ENCODE assay signal across 14 mouse cellular contexts in genomic region chr16:32204902-32205301, GRCm38 (mm10). TPM values are rescaled to one million over a fixed set of nuclear protein-coding genes. Genes with fewer than 3 reads are reported as not detected.
DNase-seq lines count a peak whose midpoint lies in the region; ATAC-seq and TF ChIP-seq lines count a peak whose summit lies in the region.
"Had no signal": no experiment of that assay in that cellular context is flagged by ENCODE, and none has a peak within 500 bp of the region (broad histone marks: within the 10 kb centered on the region; RNA-seq: fewer than 3 reads in every experiment).

No protein-coding gene starts in this region.

- ATAC-seq in forebrain, embryonic 16.5 days: no peak

- WGBS in bone marrow, adult 2 months: 55% methylated on average over 3 of the region's 3 CpGs
- 65% methylated on average over 3 of the region's 3 CpGs for WGBS in forebrain, embryonic 16.5 days

- in situ Hi-C loops in CH12.LX (cut with MboI; ENCODE audit: low pct_ligation_motif_present, low pct_unique_long_range_greater_than_20kb, low sequenced_read_pairs): loop anchor here (5.0 kb wide), 2 partner anchors 38 to 93 kb away; partner anchors contain the start of gene Nrros

- H3K9me3 ChIP-seq in CH12.LX (replicated peaks; ENCODE audit: low read length): peaks cover 23% of the 10 kb centered on the region
- H3K9me3 ChIP-seq in forebrain, embryonic 16.5 days (ENCODE audit: control insufficient read depth, low read length): no peaks in the 10 kb centered on the region

- DNase-seq in cerebellum, postnatal 10 days: peak; percentile 16 to 26
- DNase-seq in cerebellum, adult 9-10 months: no peak
- no peak for DNase-seq in layer of hippocampus, adult 2 months (ENCODE audit: low spot score in 2 of 2)
- no peak for DNase-seq in layer of hippocampus, adult 11-12 months (ENCODE audit: low spot score)
- DNase-seq in CH12.LX (ENCODE audit: extremely low read depth): no peak
- no peak for DNase-seq in gastrocnemius, adult 8-10 months (ENCODE audit: low spot score in 2 of 2)
- DNase-seq: cerebellum, adult 11 months; left cerebral cortex, postnatal 4 days; thymus, adult 18-20 months had no signal

- H3K4me1 ChIP-seq in CH12.LX (ENCODE audit: control insufficient read depth in 1 of 2, insufficient read depth in 2 of 2): peaks cover 0 to 9% of the 10 kb centered on the region in 2 experiments; a peak in 1 of 4 replicates
- peaks cover 2% of the 10 kb centered on the region; the same call in 1 of the 2 replicates for H3K4me1 ChIP-seq in bone marrow, adult 2 months (ENCODE audit: control insufficient read depth, insufficient read depth, low read length)
- no peaks in the 10 kb centered on the region for H3K4me1 ChIP-seq in forebrain, embryonic 16.5 days (replicated peaks; ENCODE audit: control insufficient read depth, insufficient read depth, low read length)

- no peaks in the 10 kb centered on the region for H3K27me3 ChIP-seq in CH12.LX (replicated peaks)
- H3K27me3 ChIP-seq in forebrain, embryonic 16.5 days (replicated peaks; ENCODE audit: control insufficient read depth, insufficient read depth, low read length): no peaks in the 10 kb centered on the region

- TF ChIP-seq CTCF in layer of hippocampus, adult 2 months (conservative IDR thresholded peaks at IDR 0.05): peak; percentile 38; the same call in 1 of the 2 replicates
- TF ChIP-seq CTCF in CH12.LX (conservative IDR thresholded peaks at IDR 0.05 in 1 of 2, IDR thresholded peaks at IDR 0.05 in 1 of 2; ENCODE audit: low read depth in 2 of 2, low read length in 2 of 2): peak in 1 of 2 experiments; percentile 58; a peak in 2 of 4 replicates
- TF ChIP-seq CTCF in bone marrow, adult 2 months (IDR thresholded peaks at IDR 0.05; ENCODE audit: control insufficient read depth, insufficient read depth, low read length): peak; percentile 16; the same call in 1 of the 2 replicates

- H3K4me2 ChIP-seq in CH12.LX (ENCODE audit: insufficient read depth, low read depth, poor library complexity, severe bottlenecking): no peak overlapping the region
- no peak overlapping the region for H3K4me2 ChIP-seq in forebrain, embryonic 16.5 days (ENCODE audit: low read length)

- H3K79me2 ChIP-seq in CH12.LX (replicated peaks; ENCODE audit: control insufficient read depth, extremely low read depth, insufficient read depth, poor library complexity, severe bottlenecking): no peaks in the 10 kb centered on the region

- TF ChIP-seq RAD21 in CH12.LX (IDR thresholded peaks at IDR 0.05; ENCODE audit: low read depth, low read length): peak; percentile 57

- H3K4me3 ChIP-seq in layer of hippocampus, adult 2 months: no peak overlapping the region
- H3K4me3 ChIP-seq in CH12.LX (replicated peaks in 1 of 3; ENCODE audit: low read depth in 2 of 3, low read length in 2 of 3, poor library complexity in 1 of 3): no peak overlapping the region
- no peak overlapping the region for H3K4me3 ChIP-seq in bone marrow, adult 2 months (replicated peaks; ENCODE audit: control insufficient read depth, low read depth, low read length)
- H3K4me3 ChIP-seq in forebrain, embryonic 16.5 days (replicated peaks; ENCODE audit: low read length): no peak overlapping the region
- H3K4me3 ChIP-seq: embryonic facial prominence, embryonic 10.5 days had no signal

- H3K9ac ChIP-seq in CH12.LX (ENCODE audit: insufficient read depth, low read depth): no peak overlapping the region
- no peak overlapping the region for H3K9ac ChIP-seq in forebrain, embryonic 16.5 days (replicated peaks; ENCODE audit: low read depth, low read length)

- no peak for TF ChIP-seq POLR2A in CH12.LX (IDR thresholded peaks at IDR 0.05; ENCODE audit: low read depth, low read length)
- no peak for TF ChIP-seq POLR2A in bone marrow, adult 2 months (IDR thresholded peaks at IDR 0.05; ENCODE audit: borderline replicate concordance, control insufficient read depth, low read depth, low read length)

- H3K27ac ChIP-seq in layer of hippocampus, adult 2 months: no peak overlapping the region
- no peak overlapping the region for H3K27ac ChIP-seq in CH12.LX (ENCODE audit: insufficient read depth, low read depth)
- no peak overlapping the region for H3K27ac ChIP-seq in bone marrow, adult 2 months (ENCODE audit: control insufficient read depth, insufficient read depth, low read depth, low read length, poor library complexity)
- H3K27ac ChIP-seq in forebrain, embryonic 16.5 days (ENCODE audit: low read length): no peak overlapping the region
- H3K27ac ChIP-seq: embryonic facial prominence, embryonic 10.5 days had no signal

- dilution Hi-C loops in CH12.LX (cut with MboI; ENCODE audit: extremely low pct_ligation_motif_present, extremely low pct_unique_long_range_greater_than_20kb, low sequenced_read_pairs): no loop called here

- no peak for TF ChIP-seq EP300 in CH12.LX (IDR thresholded peaks at IDR 0.05; ENCODE audit: low read length)

- no peaks in the 10 kb centered on the region for H3K36me3 ChIP-seq in CH12.LX (replicated peaks in 1 of 2; ENCODE audit: control insufficient read depth in 1 of 2, insufficient read depth in 1 of 2, low read length in 1 of 2)
- H3K36me3 ChIP-seq in forebrain, embryonic 16.5 days (ENCODE audit: control insufficient read depth, insufficient read depth): no peaks in the 10 kb centered on the region
- H3K36me3 ChIP-seq: embryonic facial prominence, embryonic 10.5 days had no signal

TF ChIP-seq in CH12.LX, 34 proteins besides CTCF, POLR2A, EP300 and RAD21:
- no peak for TF ChIP-seq ZC3H11A (IDR thresholded peaks at IDR 0.05; ENCODE audit: low read depth, low read length)
- TF ChIP-seq UBTF (IDR thresholded peaks at IDR 0.05; ENCODE audit: low read depth, low read length): no peak
- TF ChIP-seq SMC3 (IDR thresholded peaks at IDR 0.05; ENCODE audit: low read depth, low read length): peak; percentile 45
- no peak for TF ChIP-seq USF2 (conservative IDR thresholded peaks at IDR 0.05; ENCODE audit: low read depth, low read length)
- no peak for TF ChIP-seq ELF1 (IDR thresholded peaks at IDR 0.05; ENCODE audit: low read depth, low read length)
- no peak for TF ChIP-seq MYC (IDR thresholded peaks at IDR 0.05; ENCODE audit: low read depth, low read length)
- no peak for TF ChIP-seq JUN (IDR thresholded peaks at IDR 0.05; ENCODE audit: insufficient read depth, low read depth, low read length)
TF ChIP-seq in CH12.LX: peak in this region for 1.

RNA-seq across cellular contexts. Expression of gene Bex6, which starts 25.3 kb away (rescaled TPM):
- total RNA-seq in layer of hippocampus, adult 2 months (2021): not detected
- total RNA-seq in CH12.LX (2012; rRNA removed) (not detected in 2 replicates), CH12.LX (2014; rRNA removed) (not detected in 2 replicates)
- not detected in 2 replicates for polyA plus RNA-seq in CH12.LX (2012; ENCODE audit: insufficient read length, low read depth)
- 3.3 and 6.1 TPM in 2 replicates for polyA plus RNA-seq in bone marrow, adult 2 months (2011; ENCODE audit: insufficient read depth, insufficient read length, low replicate concordance, missing spikeins)
- not detected for total RNA-seq in gastrocnemius, adult 8-10 months (2022)
- not detected in 2 replicates for polyA plus RNA-seq in forebrain, embryonic 16.5 days (2015; fragmentation: Nextera tagmentation; extraction: Ambion mirVana)
- total RNA-seq: layer of hippocampus, adult 8-10 months; left cerebral cortex, postnatal 4 days had no signal
- polyA plus RNA-seq: C2C12; embryonic facial prominence, embryonic 10.5 days had no signal

RNA-seq across cellular contexts. Expression of gene Nrros, which starts 39.5 kb away (rescaled TPM):
- 10 to 100 TPM; 11.2 to 11.6 TPM for total RNA-seq in layer of hippocampus, adult 2 months (2021)
- 49.6 and 54.9 TPM in 2 replicates for total RNA-seq in CH12.LX (2012; rRNA removed)
- 55.1 and 64.3 TPM in 2 replicates for total RNA-seq in CH12.LX (2014; rRNA removed)
- 52.2 and 71.0 TPM in 2 replicates for polyA plus RNA-seq in CH12.LX (2012; ENCODE audit: insufficient read length, low read depth)
- 22.6 and 50.5 TPM in 2 replicates for polyA plus RNA-seq in bone marrow, adult 2 months (2011; ENCODE audit: insufficient read depth, insufficient read length, low replicate concordance, missing spikeins)
- 1 to 10 TPM in 2 of 4 experiments, under 1 TPM in 2; 0.56 to 1.7 (median 1.2) TPM for total RNA-seq in gastrocnemius, adult 8-10 months (2022)
- polyA plus RNA-seq in forebrain, embryonic 16.5 days (2015; fragmentation: Nextera tagmentation; extraction: Ambion mirVana): 9.0 TPM in 2 replicates
- polyA plus RNA-seq: C2C12 had no signal

RNA-seq across cellular contexts. Expression of gene Fbxo45, which starts 42.1 kb away (rescaled TPM):
- 10 to 100 TPM; 46.4 to 47.8 TPM for total RNA-seq in layer of hippocampus, adult 2 months (2021)
- total RNA-seq in CH12.LX (2012; rRNA removed) (22.4 and 24.0 TPM in 2 replicates), CH12.LX (2014; rRNA removed) (24.4 and 25.4 TPM in 2 replicates)
- 20.0 and 21.4 TPM in 2 replicates for polyA plus RNA-seq in CH12.LX (2012; ENCODE audit: insufficient read length, low read depth)
- polyA plus RNA-seq in bone marrow, adult 2 months (2011; ENCODE audit: insufficient read depth, insufficient read length, low replicate concordance, missing spikeins): 4.4 and 6.0 TPM in 2 replicates
- 10 to 100 TPM; 15.9 to 20.6 (median 16.7) TPM for total RNA-seq in gastrocnemius, adult 8-10 months (2022)
- polyA plus RNA-seq in forebrain, embryonic 16.5 days (2015; fragmentation: Nextera tagmentation; extraction: Ambion mirVana): 9.9 and 10.2 TPM in 2 replicates

RNA-seq across cellular contexts. Expression of gene Wdr53, which starts 42.1 kb away (rescaled TPM):
- 10 to 100 TPM; 11.8 to 13.0 TPM for total RNA-seq in layer of hippocampus, adult 2 months (2021)
- total RNA-seq in CH12.LX (2012; rRNA removed): 22.7 and 26.1 TPM in 2 replicates
- 56.4 and 57.3 TPM in 2 replicates for total RNA-seq in CH12.LX (2014; rRNA removed)
- 28.6 and 38.9 TPM in 2 replicates for polyA plus RNA-seq in CH12.LX (2012; ENCODE audit: insufficient read length, low read depth)
- 14.0 and 15.5 TPM in 2 replicates for polyA plus RNA-seq in bone marrow, adult 2 months (2011; ENCODE audit: insufficient read depth, insufficient read length, low replicate concordance, missing spikeins)
- 1 to 10 TPM; 5.5 to 8.0 (median 6.5) TPM for total RNA-seq in gastrocnemius, adult 8-10 months (2022)
- polyA plus RNA-seq in forebrain, embryonic 16.5 days (2015; fragmentation: Nextera tagmentation; extraction: Ambion mirVana): 13.9 and 15.7 TPM in 2 replicates

Comparison
In these comparisons a context has a peak if more than half of its experiments do, and no peak if none do; other contexts are left out.
1. DNase-seq: peak in cerebellum, postnatal 10 days (2 of 2); none in cerebellum, adult 9-10 months (single experiment), layer of hippocampus, adult 2 months (0 of 2), layer of hippocampus, adult 11-12 months (single experiment), CH12.LX (single experiment) and gastrocnemius, adult 8-10 months (0 of 2).
2. RNA of gene Nrros, which starts 39.5 kb away (total RNA-seq): 49.6 to 64.3 TPM in CH12.LX and 11.2 to 11.6 TPM in layer of hippocampus, adult 2 months; 0.56 to 1.7 TPM in gastrocnemius, adult 8-10 months; every median in the first group is over 4 times any median in the second.